Mouse (Mus musculus) layer of hippocampus, adult 11-12 months (tissue): ENCODE measurements around the gene Pdcd6.
A peak's percentile ranks its signal among the peaks of the same experiment; 100 is the strongest.

ENCODE experiments used
- DNase-seq: peaks from one replicate; pipeline ENCODE4 v3.0.0; 2022; ENCODE audit warnings: low spot score

Pdcd6 gene

GRCm38 (mm10) chr13:74317170-74317849 is at the start of gene Pdcd6:
TSS of gene Pdcd6 (minus strand) at chr13:74317580.
- peak; percentile 91 for DNase-seq

- no peak for DNase-seq
Observed at GRCm38 (mm10) chr13:74363859-74364235, 46.5 kb upstream of the Pdcd6 start, which contains the start of gene Lrrc14b. TSS of gene Lrrc14b (minus strand) at chr13:74364005.

- no peak for DNase-seq
Observed at GRCm38 (mm10) chr13:74363176-74363858, 45.9 kb upstream of the Pdcd6 start.

GRCm38 (mm10) chr13:74362218-74362617 is 44.8 kb upstream of the Pdcd6 start:
- DNase-seq = no peak

- no peak for DNase-seq
Observed at GRCm38 (mm10) chr13:74356491-74356890, 39.1 kb upstream of the Pdcd6 start.

- DNase-seq = no peak
Observed at GRCm38 (mm10) chr13:74350435-74350906, 33.1 kb upstream of the Pdcd6 start.

- DNase-seq = peak; percentile 96
Observed at GRCm38 (mm10) chr13:74349566-74350434, 32.4 kb upstream of the Pdcd6 start, which contains the start of the genes Sdha and Ccdc127. TSS of gene Sdha (minus strand) at chr13:74350280. TSS of gene Ccdc127 (plus strand) at chr13:74350309.

- DNase-seq = peak; percentile 29
Observed at GRCm38 (mm10) chr13:74341036-74341435, 23.7 kb upstream of the Pdcd6 start.

GRCm38 (mm10) chr13:74329321-74329720 is 11.9 kb upstream of the Pdcd6 start:
- DNase-seq = no peak

- no peak for DNase-seq
Observed at GRCm38 (mm10) chr13:74316789-74317169, 601 bp downstream of the Pdcd6 start.

GRCm38 (mm10) chr13:74316386-74316785 is 994 bp downstream of the Pdcd6 start:
- no peak for DNase-seq

- DNase-seq = no peak
Observed at GRCm38 (mm10) chr13:74314616-74315015, 2.8 kb downstream of the Pdcd6 start.

GRCm38 (mm10) chr13:74305780-74306179 is 11.6 kb downstream of the Pdcd6 start:
- no peak for DNase-seq

- no peak for DNase-seq
Observed at GRCm38 (mm10) chr13:74305380-74305779, 12.0 kb downstream of the Pdcd6 start.

GRCm38 (mm10) chr13:74302050-74303037 is 15.0 kb downstream of the Pdcd6 start:
- DNase-seq = no peak

GRCm38 (mm10) chr13:74301607-74301984 is 15.8 kb downstream of the Pdcd6 start:
- no peak for DNase-seq

- DNase-seq = peak; percentile 78
Observed at GRCm38 (mm10) chr13:74300925-74301606, 16.3 kb downstream of the Pdcd6 start.

GRCm38 (mm10) chr13:74296376-74296775 is 21.0 kb downstream of the Pdcd6 start:
- no peak for DNase-seq

- DNase-seq = no peak
Observed at GRCm38 (mm10) chr13:74292167-74292566, 25.2 kb downstream of the Pdcd6 start, which contains the start of gene Ahrr. TSS of gene Ahrr (minus strand) at chr13:74292331.

- no peak for DNase-seq
Observed at GRCm38 (mm10) chr13:74289646-74290045, 27.7 kb downstream of the Pdcd6 start.
